In the genomic region with DNA sequence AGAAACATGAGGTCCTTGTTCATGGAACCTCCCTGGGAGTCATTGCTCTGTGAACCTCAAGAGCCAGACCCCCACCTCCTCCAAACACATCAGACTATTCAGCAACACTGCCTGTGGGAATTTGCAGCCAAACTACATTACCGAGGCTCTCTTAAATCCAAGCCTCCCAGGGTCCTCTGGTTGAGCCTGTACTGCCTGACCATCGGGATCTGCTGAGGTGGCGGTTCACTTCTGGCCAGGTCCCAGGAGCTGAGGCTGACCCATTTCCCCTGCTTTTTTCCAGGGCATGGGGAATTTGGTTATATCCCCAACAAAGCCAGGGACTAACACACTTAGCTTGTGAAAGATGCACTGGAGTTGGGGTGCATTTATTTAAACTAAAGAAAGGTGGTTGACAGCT, we compare ENCODE assay signal across 11 mouse cellular contexts. TPM values are rescaled to one million over a fixed set of nuclear protein-coding genes. Genes with fewer than 3 reads are reported as not detected.
DNase-seq lines count a peak whose midpoint lies in the region; ATAC-seq lines count a peak whose summit lies in the region.
"Had no signal": no experiment of that assay in that cellular context is flagged by ENCODE, and none has a peak within 500 bp of the region (broad histone marks: within the 10 kb centered on the region; RNA-seq: fewer than 3 reads in every experiment).

No protein-coding gene starts in this region.

- no peaks in the 10 kb centered on the region for H3K9me3 ChIP-seq in hindbrain, embryonic 10.5 days
- H3K9me3 ChIP-seq in midbrain, embryonic 15.5 days, result no peaks in the 10 kb centered on the region
- no peaks in the 10 kb centered on the region for H3K9me3 ChIP-seq in kidney, embryonic 14.5 days (ENCODE audit: control insufficient read depth, low read length)
- H3K9me3 ChIP-seq: heart, embryonic 15.5 days had no signal

- peak; percentile 60 for DNase-seq in cerebellum, adult 9-11 months
- DNase-seq in cerebellum, adult 8-10 months, result no peak
- DNase-seq in adipocyte (ENCODE audit: low spot score), result peak; percentile 35
- no peak for DNase-seq in hindbrain, embryonic 10.5 days (ENCODE audit: low spot score)
- no peak for DNase-seq in gastrocnemius, postnatal 36 days
- DNase-seq in testis, postnatal 14 days (ENCODE audit: low spot score), result no peak
- DNase-seq: left cerebral cortex, postnatal 4 days had no signal

- peaks cover 69% of the 10 kb centered on the region for H3K4me1 ChIP-seq in hindbrain, embryonic 10.5 days (replicated peaks)
- peaks cover 68% of the 10 kb centered on the region for H3K4me1 ChIP-seq in midbrain, embryonic 15.5 days
- peaks cover 7% of the 10 kb centered on the region; the same call in 1 of the 2 replicates for H3K4me1 ChIP-seq in kidney, embryonic 14.5 days (ENCODE audit: control insufficient read depth, insufficient read depth, low read length)

- H3K4me2 ChIP-seq in midbrain, embryonic 15.5 days, result peak overlapping the region; percentile 91
- no peak overlapping the region for H3K4me2 ChIP-seq in kidney, embryonic 14.5 days (replicated peaks; ENCODE audit: low read depth, low read length)
- H3K4me2 ChIP-seq: heart, embryonic 15.5 days had no signal

- H3K27ac ChIP-seq in hindbrain, embryonic 10.5 days, result peak overlapping the region; percentile 66
- peak overlapping the region; percentile 48 for H3K27ac ChIP-seq in midbrain, embryonic 15.5 days
- H3K27ac ChIP-seq in kidney, embryonic 14.5 days (ENCODE audit: low read depth, low read length), result no peak overlapping the region
- H3K27ac ChIP-seq: heart, embryonic 15.5 days had no signal

- intact Hi-C loops in gastrocnemius, postnatal 36 days (cut with DNase I), result no loop called here

- H3K4me3 ChIP-seq in hindbrain, embryonic 10.5 days, result peak overlapping the region; percentile 41
- H3K4me3 ChIP-seq in midbrain, embryonic 15.5 days, result peak overlapping the region; percentile 39
- no peak overlapping the region for H3K4me3 ChIP-seq in kidney, embryonic 14.5 days (ENCODE audit: low read length)
- H3K4me3 ChIP-seq: heart, embryonic 15.5 days had no signal

- H3K36me3 ChIP-seq in hindbrain, embryonic 10.5 days, result peaks cover 10% of the 10 kb centered on the region
- 0 out of 2 replicates have a peak, but pooled peaks cover 2% of the 10 kb centered on the region for H3K36me3 ChIP-seq in midbrain, embryonic 15.5 days (replicated peaks)
- no peaks in the 10 kb centered on the region for H3K36me3 ChIP-seq in kidney, embryonic 14.5 days (ENCODE audit: control insufficient read depth, insufficient read depth, low read length)
- H3K36me3 ChIP-seq: heart, embryonic 15.5 days had no signal

- ATAC-seq in midbrain, embryonic 15.5 days (replicated peaks), result no peak
- ATAC-seq in kidney, embryonic 14.5 days (ENCODE audit: low FRiP score, low TSS enrichment), result no peak
- ATAC-seq: intestine, embryonic 16.5 days had no signal

- H3K27me3 ChIP-seq in hindbrain, embryonic 10.5 days (ENCODE audit: insufficient read depth, poor library complexity, severe bottlenecking), result peaks cover 24% of the 10 kb centered on the region
- no peaks in the 10 kb centered on the region for H3K27me3 ChIP-seq in midbrain, embryonic 15.5 days (replicated peaks)
- H3K27me3 ChIP-seq in kidney, embryonic 14.5 days (ENCODE audit: control insufficient read depth, insufficient read depth, low read length), result peaks cover 6% of the 10 kb centered on the region; the same call in 1 of the 2 replicates

- H3K9ac ChIP-seq in midbrain, embryonic 15.5 days, result peak overlapping the region; percentile 32
- no peak overlapping the region for H3K9ac ChIP-seq in kidney, embryonic 14.5 days (ENCODE audit: low read depth, low read length)
- H3K9ac ChIP-seq: heart, embryonic 15.5 days had no signal

- 26% methylated on average over 3 of the region's 3 CpGs for WGBS in hindbrain, embryonic 10.5 days
- 8% methylated on average over 3 of the region's 3 CpGs for WGBS in midbrain, embryonic 15.5 days
- 40% methylated on average over 3 of the region's 3 CpGs for WGBS in kidney, embryonic 14.5 days

RNA-seq across cellular contexts. Expression of gene Lrrc4, which starts 4.0 kb away (rescaled TPM):
- 2.3 and 2.4 TPM in 2 replicates for polyA plus RNA-seq in hindbrain, embryonic 10.5 days (2016; fragmentation: Nextera tagmentation; extraction: Ambion mirVana)
- 7.0 and 7.6 TPM in 2 replicates for polyA plus RNA-seq in midbrain, embryonic 15.5 days (2015; fragmentation: Nextera tagmentation; extraction: Ambion mirVana)
- 1.6 and 2.8 TPM in 2 replicates for polyA plus RNA-seq in kidney, embryonic 14.5 days (2014; fragmentation: Nextera tagmentation; extraction: Ambion mirVana)
- under 1 TPM; 0.20 to 0.44 TPM for total RNA-seq in gastrocnemius, postnatal 36 days (2021)

Comparison
In these comparisons a context has a peak if more than half of its experiments do, and no peak if none do; other contexts are left out.
1. DNase-seq: peak in cerebellum, adult 9-11 months (single experiment) and adipocyte (single experiment); none in cerebellum, adult 8-10 months (single experiment), hindbrain, embryonic 10.5 days (single experiment), gastrocnemius, postnatal 36 days (0 of 2) and testis, postnatal 14 days (single experiment).